Mouse (Mus musculus) bone marrow macrophage, adult 2 months (primary cell): ENCODE measurements around the gene Ralgapa1. TPM values are rescaled to one million over a fixed set of nuclear protein-coding genes. Genes with fewer than 3 reads are reported as not detected.
"Not testable (repeated sequence)": the region's sequence is repeated elsewhere in the genome, so short reads cannot be mapped to it uniquely, and the experiment has no call there.

Source experiments
- H3K27ac ChIP-seq: 2 replicates; pipeline ENCODE4 v1.5.1; 2012; ENCODE audit warnings: low read depth, low read length; ENCODE audit not compliant: insufficient read depth
- H3K4me1 ChIP-seq: 2 replicates; pipeline ENCODE4 v1.6.1; 2012; ENCODE audit warnings: low read length; ENCODE audit not compliant: control insufficient read depth, insufficient read depth
- H3K4me3 ChIP-seq: 2 replicates; pipeline ENCODE4 v1.5.1; 2012; ENCODE audit warnings: mild to moderate bottlenecking, low read length, moderate library complexity; ENCODE audit not compliant: insufficient read depth
- CTCF ChIP-seq: IDR thresholded peaks from 2 replicates; pipeline ENCODE4 v1.5.1; 2012; ENCODE audit warnings: low read depth, mild to moderate bottlenecking, low read length, moderate library complexity
- POLR2A ChIP-seq: IDR thresholded peaks from 2 replicates; pipeline ENCODE4 v1.6.1; 2012; ENCODE audit warnings: mild to moderate bottlenecking, low read depth, low read length, borderline replicate concordance
- polyA plus RNA-seq: library from polyadenylated mRNA; stranded (reverse); fragments of >200 nt; gene quantifications from 2 replicates; pipeline ENCODE4 v1.2.4, GENCODE M21; 2012; ENCODE audit not compliant: missing spikeins, insufficient read depth, insufficient read length

The Ralgapa1 gene
- polyA plus RNA-seq, 1 experiment, result 19.5 TPM

DNA sequence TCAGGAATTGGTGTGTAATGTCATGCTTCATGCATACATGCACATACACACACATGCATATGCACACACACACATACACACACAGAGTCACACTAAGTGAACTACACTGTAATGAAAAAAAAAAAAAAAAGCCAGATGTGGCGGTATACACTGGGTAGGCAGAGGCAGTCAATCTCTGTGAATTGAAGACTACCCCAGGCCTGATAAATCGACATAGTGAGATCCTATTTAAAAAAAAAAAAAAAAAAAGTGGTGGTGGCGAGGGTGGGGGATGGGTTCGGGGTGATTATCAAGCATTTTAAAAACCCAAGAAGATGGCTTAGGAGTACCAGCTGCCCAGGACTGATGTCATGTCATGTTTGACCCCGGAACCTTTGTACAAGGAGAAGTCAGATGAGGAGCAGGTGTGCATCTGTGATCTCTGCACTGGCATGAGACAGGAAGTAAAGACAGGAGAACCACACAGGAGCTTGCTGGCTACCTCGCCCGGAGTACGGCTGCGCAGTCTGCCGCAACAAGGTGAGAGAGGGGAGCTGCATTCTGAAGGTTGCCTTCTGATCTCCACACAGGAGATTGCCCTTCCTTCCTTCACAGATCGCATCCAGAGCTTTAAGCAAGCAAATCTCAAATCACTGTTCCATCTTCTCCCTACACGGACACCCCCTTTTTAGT, 261.6 kb downstream of the Ralgapa1 start:
- Histone ChIP-seq H3K4me3 (no peak overlapping the region), H3K27ac (no peak overlapping the region), H3K4me1 (peaks cover 8% of the 10 kb centered on the region)
- TF ChIP-seq POLR2A (no peak), CTCF (no peak)

GRCm38 (mm10) chr12:55557866-55558265, 263.1 kb downstream of the Ralgapa1 start:
- no peak overlapping the region for H3K27ac ChIP-seq
- H3K4me3 ChIP-seq, result no peak overlapping the region
- TF ChIP-seq CTCF (no peak), POLR2A (no peak)
- H3K4me1 ChIP-seq, result peaks cover 10% of the 10 kb centered on the region

- not testable (repeated sequence) for H3K27ac ChIP-seq, H3K4me3 ChIP-seq
- peaks cover 11% of the 10 kb centered on the region for H3K4me1 ChIP-seq
These were observed 266.1 kb downstream of the Ralgapa1 start for GRCm38 (mm10) chr12:55554901-55555300.

Other genes with a start within 250 kb of the Ralgapa1 start
- not detected in 2 replicates for gene Insm2, start 221.7 kb downstream of the Ralgapa1 start, polyA plus RNA-seq
- gene Brms1l, start 15.2 kb upstream of the Ralgapa1 start, polyA plus RNA-seq, result 14.3 and 18.4 TPM in 2 replicates